Mouse (Mus musculus) liver (tissue): ENCODE measurements around the gene Sh2d6.
"Not testable (repeated sequence)": the region's sequence is repeated elsewhere in the genome, so short reads cannot be mapped to it uniquely, and the experiment has no call there.

ENCODE experiments used
- DNase-seq: peaks from one replicate; pipeline ENCODE4 v3.0.0-alpha.2; 2020; ENCODE audit warnings: mixed read lengths

Gene Sh2d6

DNA sequence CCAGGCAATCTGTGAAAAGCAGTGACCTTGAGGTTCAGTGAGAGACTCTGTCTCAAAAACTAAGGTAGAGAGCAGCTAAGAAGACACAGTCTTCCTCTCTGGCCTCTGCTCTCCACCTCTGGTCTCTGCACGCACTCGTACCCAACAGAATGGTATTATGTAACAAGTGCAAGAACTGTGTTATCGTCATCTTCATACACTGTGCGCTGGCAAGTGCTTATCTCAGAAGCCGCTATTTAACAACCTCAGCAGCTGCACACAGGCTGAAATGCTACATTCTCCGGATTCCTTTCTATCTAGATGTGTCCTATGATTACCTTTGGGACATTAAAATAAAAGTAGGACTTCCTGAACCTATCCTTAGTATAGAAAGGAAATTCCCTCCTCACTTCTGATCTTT, 28.6 kb downstream of the Sh2d6 start:
- DNase-seq, result peak; percentile 24

DNA sequence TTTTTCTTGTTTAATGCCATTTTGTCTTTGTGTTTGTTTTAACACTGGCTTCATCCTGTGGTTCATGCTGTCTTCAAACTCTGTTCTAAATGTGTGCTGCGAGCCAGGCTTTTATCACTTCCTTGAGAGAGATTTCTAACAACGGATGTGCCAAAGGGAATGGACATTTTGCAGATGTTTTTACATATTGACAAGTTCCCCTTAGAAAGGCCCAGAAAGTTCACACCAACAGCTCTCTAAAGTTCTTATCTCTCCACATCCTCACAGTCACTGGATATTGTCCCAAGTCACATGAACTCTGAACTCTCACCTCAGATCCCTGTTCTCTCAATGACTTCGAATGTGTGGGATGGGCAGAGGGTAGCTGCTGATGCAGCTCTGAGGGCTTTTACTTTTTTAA, 30.4 kb downstream of the Sh2d6 start:
- no peak for DNase-seq

DNA sequence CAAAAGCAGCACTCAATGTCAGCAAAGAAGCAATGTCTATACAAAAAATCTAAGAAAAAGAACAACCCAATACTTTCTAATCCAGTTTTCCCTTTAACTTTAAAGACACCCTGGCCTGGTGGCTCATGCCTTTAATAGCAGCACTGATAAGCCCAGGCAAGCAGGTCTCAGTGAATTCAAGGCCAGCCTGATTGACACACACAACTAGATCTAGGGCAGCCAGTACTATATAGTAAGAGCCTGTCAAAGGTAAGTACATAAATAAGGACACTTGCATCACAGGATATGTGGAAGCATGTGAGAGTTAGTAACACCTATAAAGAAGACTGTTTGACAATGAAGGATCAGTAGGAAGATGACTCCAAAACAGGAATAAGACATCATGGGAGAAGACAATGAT, 32.0 kb downstream of the Sh2d6 start:
- no peak for DNase-seq

DNA sequence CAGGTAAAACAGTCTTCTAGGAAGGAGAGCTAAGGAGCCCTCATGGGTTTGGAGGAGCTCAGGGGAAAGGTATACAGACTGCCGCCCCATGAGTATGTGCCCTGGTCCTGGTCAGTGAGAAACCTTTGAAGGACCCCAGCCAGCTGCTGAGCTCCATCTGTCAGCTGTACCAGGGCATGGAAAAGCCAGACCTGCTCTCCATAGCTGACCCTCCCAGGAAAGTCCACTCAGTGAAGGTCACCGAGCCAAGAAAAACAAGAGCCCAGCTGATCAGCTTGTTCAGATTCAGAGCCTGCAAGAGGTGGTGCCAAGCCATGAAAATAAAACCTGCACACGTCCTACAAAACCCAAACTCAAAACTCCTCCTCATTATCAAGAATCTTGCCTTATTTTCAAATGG, 32.7 kb downstream of the Sh2d6 start:
- no peak for DNase-seq

DNA sequence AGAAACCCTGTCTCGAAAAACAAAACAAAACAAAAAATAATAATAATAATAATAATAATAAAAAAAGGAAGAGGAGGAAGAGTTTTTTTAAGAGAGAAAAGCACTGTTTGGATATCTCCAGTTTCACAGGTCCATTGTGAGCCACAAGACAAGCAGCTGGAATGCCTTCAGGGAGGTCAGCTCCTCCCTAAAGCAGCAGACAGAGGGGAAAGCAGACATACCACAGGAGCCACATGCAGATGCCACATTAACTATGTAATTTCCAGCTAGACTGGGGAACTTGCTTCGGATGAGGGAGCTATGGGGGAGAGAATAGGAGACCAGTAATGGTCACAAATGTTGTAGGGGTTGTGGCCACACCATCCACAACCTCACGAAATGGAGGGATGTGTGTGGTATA, 34.2 kb downstream of the Sh2d6 start:
- DNase-seq, result no peak

DNA sequence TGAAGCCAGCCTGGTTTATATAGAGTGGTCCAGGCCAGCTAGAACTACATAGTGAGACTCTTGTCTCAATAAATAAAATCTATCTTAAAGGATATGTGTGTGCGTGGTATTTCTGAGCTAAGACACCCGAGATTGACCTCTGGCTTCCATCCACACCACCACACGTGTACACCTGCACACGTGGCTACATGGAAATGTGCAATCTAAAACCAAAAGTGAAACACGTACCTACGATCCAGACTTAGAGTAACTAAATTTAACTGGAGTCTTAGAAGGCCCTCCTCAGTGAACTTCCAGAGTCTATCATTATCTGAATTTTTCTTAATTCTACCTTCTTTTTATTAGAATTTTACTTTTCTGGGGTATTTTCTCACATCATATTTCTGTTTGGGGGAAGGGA, 35.2 kb downstream of the Sh2d6 start:
- no peak for DNase-seq

DNA sequence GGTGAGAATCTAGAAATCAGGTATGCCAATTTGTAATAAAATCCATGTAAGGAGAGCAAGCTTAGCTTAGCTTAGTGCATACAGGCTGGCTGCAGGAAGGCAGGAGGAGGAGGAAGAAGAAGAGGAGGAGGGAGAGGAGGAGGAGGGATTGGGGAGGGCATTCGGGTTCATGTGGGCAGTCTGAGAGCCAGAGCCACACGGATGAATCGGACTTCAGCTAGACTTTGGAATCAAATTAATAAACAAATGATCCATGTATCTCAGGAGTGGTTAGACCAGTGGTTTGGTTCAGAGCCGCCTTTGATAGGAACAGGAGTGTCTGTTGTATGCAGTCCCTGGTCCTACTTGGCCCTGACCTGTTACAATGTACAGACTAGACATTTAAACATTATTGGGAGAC, 36.6 kb downstream of the Sh2d6 start:
- no peak for DNase-seq

DNA sequence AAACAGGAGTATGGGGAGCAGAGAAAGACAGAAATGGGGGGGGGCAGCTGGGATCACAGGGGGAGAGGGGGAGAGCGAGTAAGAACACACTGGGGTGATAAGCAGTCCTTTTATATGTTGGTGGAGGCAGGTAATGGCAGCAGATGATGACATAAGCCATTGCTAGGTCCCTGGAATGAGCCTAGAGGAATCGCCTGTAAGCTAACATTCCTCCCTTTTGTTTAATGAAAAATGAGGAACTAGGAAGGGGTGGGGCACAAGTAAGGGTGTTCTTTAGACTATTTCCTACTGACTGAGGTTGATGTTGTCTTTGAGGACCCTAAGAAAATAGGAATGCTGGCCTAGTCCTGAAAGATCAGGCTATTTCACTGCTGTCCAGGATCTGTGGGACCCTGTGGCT, 39.4 kb downstream of the Sh2d6 start:
- no peak for DNase-seq

DNA sequence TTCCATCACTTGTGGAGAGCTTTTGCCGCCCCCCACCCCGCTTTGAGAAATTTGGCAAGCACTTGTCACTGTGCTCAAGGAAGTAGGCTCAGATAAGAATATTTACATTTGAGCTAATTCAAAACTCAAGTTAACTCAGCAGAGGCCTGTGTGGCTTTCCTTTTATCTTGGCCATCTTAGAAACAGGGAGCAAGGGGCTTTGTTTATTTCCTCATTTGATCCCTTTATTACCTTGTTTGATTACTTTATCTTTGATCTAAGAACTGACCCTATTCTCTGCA, 41.1 kb downstream of the Sh2d6 start:
- DNase-seq, result no peak

DNA sequence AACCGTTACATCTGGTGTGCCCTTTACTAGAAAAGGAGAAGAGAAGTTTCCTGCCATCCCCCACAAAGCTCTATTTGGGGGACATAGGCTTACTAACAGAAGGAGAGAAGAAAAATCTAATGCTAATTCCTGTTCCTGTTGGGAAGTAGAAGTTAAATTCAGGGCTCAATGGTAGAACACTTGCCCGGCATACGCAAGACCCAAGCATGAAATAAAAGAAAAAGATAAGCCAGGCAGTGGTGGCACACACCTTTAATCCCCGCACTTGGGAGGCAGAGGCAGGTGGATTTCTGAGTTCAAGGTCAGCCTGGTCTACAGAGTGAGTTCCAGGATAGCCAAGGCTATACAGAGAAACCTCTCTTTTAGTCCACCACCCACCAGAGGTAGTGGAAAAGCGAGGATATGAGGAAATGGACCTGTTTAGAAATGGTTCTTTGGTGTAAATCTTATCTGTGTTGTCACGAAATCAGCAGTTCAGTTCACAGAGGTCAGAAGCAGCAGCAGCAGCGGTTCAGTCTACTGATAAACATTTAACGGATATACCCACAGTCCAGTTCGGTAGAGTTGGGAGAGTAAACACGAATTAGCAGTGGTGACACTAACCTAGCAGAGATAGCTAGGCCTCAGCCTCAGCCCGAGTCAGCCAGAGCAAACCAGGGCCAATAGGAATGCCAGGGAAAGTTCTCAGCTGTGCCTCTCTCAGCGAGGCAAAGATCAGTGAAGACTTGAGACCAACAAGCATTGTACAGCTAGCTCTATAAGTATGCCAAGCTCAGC, 41.7 kb downstream of the Sh2d6 start:
- no peak for DNase-seq

DNA sequence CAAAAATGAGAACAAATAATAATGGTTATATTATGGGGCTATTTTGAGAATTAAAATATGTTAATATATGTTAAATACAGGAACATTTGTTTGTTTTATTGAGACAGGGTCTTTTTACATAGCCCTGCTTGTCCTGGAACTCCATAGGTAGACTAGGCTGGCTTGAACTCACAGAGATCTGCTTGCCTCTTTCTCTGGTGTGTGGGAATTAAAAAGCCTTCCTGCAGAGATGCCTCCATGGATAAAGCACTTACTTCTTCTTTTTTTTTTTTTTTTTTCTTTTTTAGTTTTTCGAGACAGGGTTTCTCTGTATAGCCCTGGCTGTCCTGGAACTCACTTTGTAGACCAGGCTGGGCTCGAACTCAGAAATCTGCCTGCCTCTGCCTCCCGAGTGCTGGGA, 42.8 kb downstream of the Sh2d6 start:
- DNase-seq, result not testable (repeated sequence)

DNA sequence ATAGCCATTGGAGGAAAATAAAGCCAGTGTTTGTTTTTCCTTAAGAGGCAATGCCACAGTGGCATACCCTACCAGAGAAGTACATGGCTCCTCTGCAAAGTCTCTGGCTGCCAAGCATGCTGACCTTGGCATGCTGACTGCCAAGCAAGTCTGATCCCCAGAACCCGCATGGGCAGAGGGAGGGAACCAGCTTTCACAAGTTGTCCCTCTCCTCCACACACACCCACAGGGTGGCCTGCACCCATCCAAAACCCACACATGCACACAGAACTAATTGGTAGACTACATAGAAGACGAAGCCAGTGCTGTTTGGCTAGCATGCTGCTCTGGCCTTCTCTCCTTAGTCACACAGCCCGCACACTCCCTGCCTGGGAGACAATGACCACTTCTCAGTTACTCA, 43.9 kb downstream of the Sh2d6 start:
- DNase-seq, result no peak

DNA sequence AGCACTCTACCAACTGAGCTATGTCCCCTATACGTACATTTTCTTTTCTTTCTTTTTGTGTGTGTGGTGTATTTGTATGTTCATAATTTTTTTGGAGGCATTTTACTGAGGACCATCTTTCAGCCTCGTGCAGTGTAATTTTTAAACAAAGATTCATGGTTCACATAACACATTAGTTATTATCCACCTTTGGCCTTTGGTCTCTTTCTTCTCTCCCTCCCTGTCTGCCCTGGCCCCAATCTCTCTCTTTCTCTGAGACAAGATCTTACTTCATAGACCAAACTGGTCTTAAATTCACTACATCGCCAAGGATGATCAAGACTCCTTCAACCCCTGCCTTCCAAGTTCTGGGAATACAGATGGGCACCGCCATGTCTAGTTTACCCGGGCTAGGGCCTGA, 44.7 kb downstream of the Sh2d6 start:
- DNase-seq, result no peak

DNA sequence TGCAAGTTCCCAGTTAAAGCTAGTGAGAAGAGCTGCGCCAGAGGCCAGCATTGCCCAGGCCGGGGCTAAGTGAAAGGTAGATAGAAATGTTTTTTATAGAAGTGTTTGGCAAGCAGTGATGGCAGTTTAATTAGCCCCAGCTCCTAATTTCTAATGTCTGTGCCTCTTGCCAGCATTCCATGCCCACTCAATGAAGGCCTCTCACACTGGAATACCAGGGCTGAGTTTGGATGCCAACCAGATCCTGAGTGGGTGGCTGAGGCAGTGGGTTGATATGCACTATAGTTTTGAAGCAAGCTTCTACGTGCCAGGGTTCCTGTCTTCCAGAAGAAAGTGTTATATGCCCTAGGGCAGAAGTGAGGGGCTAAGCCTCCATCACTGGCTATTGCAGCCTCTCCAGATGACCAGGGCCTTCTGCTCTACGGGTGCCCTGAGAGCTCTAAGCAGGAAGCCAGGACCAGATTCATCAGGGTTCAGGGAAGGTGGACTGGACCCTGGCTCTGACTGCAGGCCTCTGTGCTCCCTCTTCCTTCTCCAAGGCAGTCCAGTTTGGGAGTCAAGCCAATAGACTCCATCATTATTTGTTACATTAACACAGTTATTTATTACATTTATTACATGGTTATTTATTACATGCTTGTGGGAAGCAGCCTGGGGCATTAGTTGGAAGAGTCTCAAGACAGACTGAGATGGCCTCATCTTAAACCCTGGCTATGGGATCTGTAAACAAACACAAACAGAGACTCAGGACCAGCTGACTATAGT, 46.1 kb downstream of the Sh2d6 start:
- DNase-seq, result no peak

DNA sequence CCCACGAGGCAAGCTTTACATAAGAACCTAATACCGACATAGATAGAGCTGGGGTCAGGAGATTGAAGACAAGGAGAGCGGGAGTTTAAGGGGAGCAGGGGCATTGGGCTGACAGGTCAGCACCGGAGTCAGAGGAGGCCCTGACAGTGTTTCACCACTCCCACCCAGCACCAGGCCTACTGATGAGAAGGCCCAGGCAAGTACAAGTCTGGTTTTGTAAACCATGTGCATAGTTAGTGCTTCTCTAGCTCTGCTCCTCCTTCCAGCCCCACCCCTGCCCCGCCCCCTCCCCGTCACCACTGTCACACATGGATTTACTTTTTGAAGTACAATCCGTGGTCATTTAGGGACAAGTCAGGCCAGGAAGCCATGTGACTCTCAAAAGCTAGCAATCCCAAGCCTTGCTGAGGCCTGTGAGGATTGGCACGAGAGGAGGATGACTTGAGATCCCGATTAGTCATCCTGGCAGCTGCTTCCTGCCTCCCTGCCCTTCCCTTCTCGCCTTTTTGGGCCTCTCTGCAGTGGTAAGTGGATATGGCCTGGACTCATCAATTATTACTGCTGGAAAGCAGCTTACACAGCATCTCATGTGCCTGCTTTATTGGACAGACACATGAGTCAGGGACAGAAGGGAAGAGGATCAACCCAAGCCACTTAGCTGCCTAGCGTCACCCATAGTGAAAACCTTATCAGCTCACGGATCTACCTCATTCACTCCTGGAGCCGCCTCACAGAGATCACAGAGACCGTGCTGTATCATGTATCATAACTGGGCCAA, 48.1 kb downstream of the Sh2d6 start:
- DNase-seq, result no peak

DNA sequence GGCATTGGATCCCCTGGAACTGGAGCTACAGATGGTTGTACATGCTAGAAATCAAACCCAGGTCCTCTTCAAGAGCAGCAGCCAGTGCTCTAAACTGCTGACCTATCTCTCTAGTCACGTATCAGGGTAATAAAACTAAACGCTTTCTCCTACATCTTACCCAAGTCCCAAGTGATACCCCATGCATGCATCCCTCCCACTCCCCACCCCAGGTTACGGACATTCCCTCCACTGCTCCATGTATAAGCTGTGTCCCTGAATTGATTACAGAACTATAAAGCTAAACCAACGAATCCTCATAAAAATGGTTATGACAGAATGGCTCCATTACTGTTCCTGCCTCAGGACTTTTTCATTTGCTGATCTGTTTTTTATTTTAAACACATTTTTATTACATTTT, 55.3 kb downstream of the Sh2d6 start:
- no peak for DNase-seq

DNA sequence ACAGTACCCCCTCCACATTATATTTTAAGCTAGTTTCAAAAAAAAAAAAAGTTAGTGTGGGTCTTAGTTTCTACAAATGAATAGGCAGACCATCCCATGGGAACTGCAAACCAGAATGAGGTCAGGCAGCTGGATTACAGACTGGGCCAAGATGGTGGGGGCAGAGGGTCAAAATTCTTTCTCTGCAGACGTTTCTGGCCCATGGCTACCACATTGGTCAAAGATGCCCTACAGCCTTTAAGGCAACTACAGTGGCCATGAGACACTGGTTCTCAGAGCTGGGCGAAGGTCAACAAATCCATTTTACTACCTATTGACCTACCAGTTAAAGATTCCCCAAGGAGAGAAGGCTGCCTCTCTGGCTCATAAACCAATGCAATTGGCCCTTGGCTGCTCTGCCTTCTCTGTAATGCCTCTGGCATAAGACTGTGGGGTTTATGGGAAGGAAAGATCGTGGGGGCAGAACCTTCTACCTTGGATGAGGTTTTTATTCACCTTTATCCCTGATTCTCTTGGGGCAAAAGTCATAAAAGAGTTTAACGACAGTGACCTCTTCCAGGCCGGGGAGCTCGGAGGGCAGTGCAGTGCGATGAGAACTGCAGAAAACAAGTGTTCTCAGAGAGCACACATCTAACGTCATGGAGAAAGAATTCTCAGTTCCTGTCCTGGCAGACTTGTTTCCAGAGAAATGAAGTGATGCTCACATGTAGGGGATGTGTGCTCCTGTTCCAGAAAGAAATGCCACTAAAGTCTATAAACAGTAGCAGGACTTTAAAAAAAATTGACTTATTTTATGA, 55.9 kb downstream of the Sh2d6 start:
- DNase-seq, result no peak
